Mouse (Mus musculus) forebrain, embryonic 13.5 days (tissue): Measurements from ENCODE around the gene Rbms2. TPM values are rescaled to one million over a fixed set of nuclear protein-coding genes. Genes with fewer than 3 reads are reported as not detected.

Experiments
- ATAC-seq: fragments of 200-750 bp; cut with Nextera tagmentation; 2 replicates; pipeline ENCODE4 v1.8.0; 2017
- H3K27ac ChIP-seq: fragments of 300-500 bp; sonication (generic); 2 replicates; pipeline ENCODE4 v1.5.1; 2015; ENCODE audit warnings: inconsistent platforms, mild to moderate bottlenecking, moderate library complexity
- H3K27me3 ChIP-seq: fragments of 300-500 bp; sonication (generic); 2 replicates; pipeline ENCODE4 v1.6.1; 2015; ENCODE audit warnings: mild to moderate bottlenecking, inconsistent platforms
- H3K36me3 ChIP-seq: fragments of 300-500 bp; sonication (generic); 2 replicates; pipeline ENCODE4 v1.6.1; 2015; ENCODE audit warnings: mild to moderate bottlenecking, inconsistent platforms; ENCODE audit not compliant: poor library complexity, severe bottlenecking
- H3K4me1 ChIP-seq: fragments of 300-500 bp; sonication (generic); 2 replicates; pipeline ENCODE4 v1.6.1; 2015; ENCODE audit warnings: inconsistent platforms
- H3K4me2 ChIP-seq: fragments of 300-500 bp; sonication (generic); 2 replicates; pipeline ENCODE4 v1.6.1; 2015; ENCODE audit warnings: inconsistent platforms, mild to moderate bottlenecking, moderate library complexity
- H3K4me3 ChIP-seq: fragments of 300-500 bp; sonication (generic); 2 replicates; pipeline ENCODE4 v1.5.1; 2015; ENCODE audit warnings: mild to moderate bottlenecking, inconsistent platforms
- H3K9ac ChIP-seq: fragments of 300-500 bp; sonication (generic); 2 replicates; pipeline ENCODE4 v1.6.1; 2015; ENCODE audit warnings: mild to moderate bottlenecking, inconsistent platforms
- H3K9me3 ChIP-seq: fragments of 300-500 bp; sonication (generic); replicated peaks from 2 replicates; pipeline ENCODE4 v1.6.1; 2016; ENCODE audit warnings: inconsistent platforms
- WGBS: fragments of 180-500 bp; shearing (Covaris S2); methylation state at CpG from one replicate; pipeline ENCODE4 v1.1.7; 2015; 5-methylcytosine and 5-hydroxymethylcytosine counted together
- microRNA counts: library from miRNA; unstranded; fragments of <30 nt; microRNA quantifications from one replicate; lab custom pipeline; 2016
- microRNA-seq: library from miRNA; unstranded; fragments of <30 nt; microRNA quantifications from one replicate; pipeline ENCODE4, GENCODE M21; 2016
- polyA plus RNA-seq: library from polyadenylated mRNA; unstranded; fragments of >200 nt; fragmentation: Nextera tagmentation; extraction: Ambion mirVana; gene quantifications from 2 replicates; pipeline ENCODE4 v1.2.1, GENCODE M21; 2015

Gene Rbms2
- polyA plus RNA-seq, 1 experiment from 2014 or later, result 12.6 TPM

- H3K9ac ChIP-seq, result peak overlapping the region; percentile 95
- peaks cover 39% of the 10 kb centered on the region for H3K36me3 ChIP-seq
- H3K27ac ChIP-seq, result peak overlapping the region; percentile 83
- peak overlapping the region; percentile 99 for H3K4me3 ChIP-seq
- ATAC-seq, result 0 out of 2 replicates have a peak, but pooled peaks have one; percentile 0
- no peaks in the 10 kb centered on the region for H3K27me3 ChIP-seq
- H3K9me3 ChIP-seq, result no peaks in the 10 kb centered on the region
- H3K4me1 ChIP-seq, result peaks cover 22% of the 10 kb centered on the region
- H3K4me2 ChIP-seq, result peak overlapping the region; percentile 98
- under 1% methylated on average over 22 of the region's 22 CpGs for WGBS
Measured at GRCm38 (mm10) chr10:128083688-128084087, 96.4 kb downstream of the Rbms2 start.

GRCm38 (mm10) chr10:128082880-128083421 lies 97.1 kb downstream of the Rbms2 start, which contains the start of gene Atp5b:
Gene Atp5b, plus strand, starts transcription at chr10:128083273.
- H3K27ac ChIP-seq, result peak within 1 kb of the TSS; percentile 83
- no peaks in the 10 kb centered on the region for H3K9me3 ChIP-seq
- H3K27me3 ChIP-seq, result no peaks in the 10 kb centered on the region
- peak; percentile 99 for ATAC-seq
- peaks cover 34% of the 10 kb centered on the region for H3K36me3 ChIP-seq
- H3K9ac ChIP-seq, result peak within 1 kb of the TSS; percentile 95
- peak within 1 kb of the TSS; percentile 99 for H3K4me3 ChIP-seq
- peaks cover 22% of the 10 kb centered on the region for H3K4me1 ChIP-seq
- WGBS, result under 1% methylated on average over 34 of the region's 34 CpGs
- H3K4me2 ChIP-seq, result peak within 1 kb of the TSS; percentile 98

DNA sequence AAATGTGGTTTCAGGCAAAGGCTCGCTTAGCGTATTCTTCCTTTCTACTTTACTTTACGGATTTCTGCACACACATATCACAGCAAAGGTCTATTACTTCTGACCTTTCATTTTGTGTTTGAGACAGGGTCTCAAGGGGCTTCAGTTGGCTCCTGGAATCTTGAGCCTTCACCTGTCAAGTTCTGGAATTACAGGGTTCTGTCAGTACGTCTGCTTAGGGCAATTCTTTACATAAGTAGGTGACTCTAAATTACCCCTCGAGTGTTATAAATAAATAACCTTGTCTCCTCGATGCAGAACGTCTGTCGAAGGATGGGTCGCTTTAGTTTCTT lies 97.7 kb downstream of the Rbms2 start:
- peak overlapping the region; percentile 37; the same call in 1 of the 2 replicates for H3K27ac ChIP-seq
- H3K4me2 ChIP-seq, result peak overlapping the region; percentile 68

DNA sequence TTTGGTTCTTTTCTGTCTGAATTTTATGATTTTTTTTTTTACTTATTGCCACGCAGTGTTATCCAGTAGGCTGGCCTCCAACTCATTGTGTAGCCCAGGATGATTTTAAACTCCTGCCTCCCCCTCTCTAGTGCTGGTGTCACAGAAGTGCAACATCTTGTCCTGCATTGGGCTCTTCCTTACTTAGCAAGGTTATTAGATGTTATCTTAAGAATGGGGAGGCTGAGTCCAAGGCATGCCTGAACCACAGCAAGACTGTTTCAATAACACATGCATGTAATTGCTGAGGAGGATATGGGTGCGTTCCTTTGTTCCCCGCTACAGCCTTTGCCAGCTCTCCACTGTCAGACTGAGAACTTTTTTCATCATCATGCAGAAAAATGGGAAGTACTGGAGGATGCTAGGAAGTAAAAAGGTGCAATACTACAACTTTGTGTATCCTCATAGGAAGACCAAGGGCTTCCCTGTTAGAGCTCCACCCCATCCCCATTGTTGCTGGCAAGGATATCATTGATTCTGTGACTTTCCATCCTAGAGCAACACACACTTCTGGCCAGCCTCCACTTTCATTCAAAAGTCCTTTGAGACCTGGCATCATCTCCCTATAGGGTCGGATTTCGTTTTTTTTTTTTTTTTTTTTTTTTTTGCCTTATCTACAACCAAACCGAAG lies 98.2 kb downstream of the Rbms2 start:
- no peak for ATAC-seq
- H3K27me3 ChIP-seq, result no peaks in the 10 kb centered on the region
- H3K4me1 ChIP-seq, result peaks cover 22% of the 10 kb centered on the region
- H3K4me2 ChIP-seq, result peak overlapping the region; percentile 68
- no peak overlapping the region for H3K27ac ChIP-seq
- peak overlapping the region; percentile 74 for H3K9ac ChIP-seq
- no peaks in the 10 kb centered on the region for H3K9me3 ChIP-seq
- 66% methylated on average over 6 of the region's 6 CpGs for WGBS
- H3K36me3 ChIP-seq, result peaks cover 34% of the 10 kb centered on the region
- H3K4me3 ChIP-seq, result peak overlapping the region; percentile 99

More for the DNA sequence above, 97.7 kb downstream of the Rbms2 start:
- Histone ChIP-seq H3K36me3 (peaks cover 34% of the 10 kb centered on the region), H3K9me3 (no peaks in the 10 kb centered on the region), H3K27me3 (no peaks in the 10 kb centered on the region), H3K4me3 (peak overlapping the region; percentile 99), H3K4me1 (peaks cover 22% of the 10 kb centered on the region), H3K9ac (peak overlapping the region; percentile 74)
- no peak for ATAC-seq
- 19% methylated on average over 9 of the region's 9 CpGs for WGBS

MicroRNAs encoded within 50 kb of the gene (microRNA counts, 519-probe panel; counts per million panel counts)
- microRNA mmu-miR-677 (lab: Ali Mortazavi, UCI), result 177 counts per million, percentile 53 among the panel's probes with 10 or more counts

Small RNA genes within 50 kb of the gene (microRNA-seq; reads per million reads assigned to microRNA genes)
- gene Mir677, result 11.0 reads per million, percentile 24 among the genes with 10 or more reads in this experiment

Other genes starting within 250 kb of the Rbms2 start
- gene Hsd17b6, start 172.7 kb downstream of the Rbms2 start, polyA plus RNA-seq, result not detected in 2 replicates
- 97.9 and 98.0 TPM in 2 replicates for gene Prim1, start 165.1 kb downstream of the Rbms2 start, polyA plus RNA-seq
- gene Naca, start 144.7 kb downstream of the Rbms2 start, polyA plus RNA-seq, result 715 and 810 TPM in 2 replicates
- 562 and 583 TPM in 2 replicates for gene Ptges3, start 121.3 kb downstream of the Rbms2 start, polyA plus RNA-seq
- 2,170 and 2,214 TPM in 2 replicates for gene Atp5b, start 97.0 kb downstream of the Rbms2 start, polyA plus RNA-seq
- gene Baz2a, start 88.7 kb downstream of the Rbms2 start, polyA plus RNA-seq, result 11.6 and 12.6 TPM in 2 replicates
- 0.48 and 1.3 TPM in 2 replicates for gene Gls2, start 14.2 kb upstream of the Rbms2 start, polyA plus RNA-seq
- 17.9 and 19.1 TPM in 2 replicates for gene Spryd4, start 31.5 kb upstream of the Rbms2 start, polyA plus RNA-seq
- 0.13 and 0.21 TPM in 2 replicates for gene Mip, start 45.5 kb upstream of the Rbms2 start, polyA plus RNA-seq
- gene Timeless, start 51.8 kb upstream of the Rbms2 start, polyA plus RNA-seq, result 52.9 and 62.1 TPM in 2 replicates
- gene Apon, start 73.8 kb upstream of the Rbms2 start, polyA plus RNA-seq, result 0.27 and 0.33 TPM in 2 replicates
- 0.14 TPM in 1 of 2 replicates, not detected in the other for gene Apof, start 88.4 kb upstream of the Rbms2 start, polyA plus RNA-seq
- gene Stat2, start 90.3 kb upstream of the Rbms2 start, polyA plus RNA-seq, result 14.5 and 15.3 TPM in 2 replicates
- gene Il23a, start 118.5 kb upstream of the Rbms2 start, polyA plus RNA-seq, result not detected in 2 replicates
- gene Pan2, start 123.0 kb upstream of the Rbms2 start, polyA plus RNA-seq, result 32.0 and 35.0 TPM in 2 replicates
- gene Cnpy2, start 142.2 kb upstream of the Rbms2 start, polyA plus RNA-seq, result 230 and 237 TPM in 2 replicates
- gene Cs, start 157.4 kb upstream of the Rbms2 start, polyA plus RNA-seq, result 212 and 236 TPM in 2 replicates
- gene Coq10a, start 188.7 kb upstream of the Rbms2 start, polyA plus RNA-seq, result 16.4 and 22.8 TPM in 2 replicates
- 12.0 and 14.6 TPM in 2 replicates for gene Ankrd52, start 196.8 kb upstream of the Rbms2 start, polyA plus RNA-seq
- gene Slc39a5, start 220.9 kb upstream of the Rbms2 start, polyA plus RNA-seq, result 0.18 TPM in 1 of 2 replicates, not detected in the other
- 153 and 156 TPM in 2 replicates for gene Nabp2, start 231.2 kb upstream of the Rbms2 start, polyA plus RNA-seq
- gene Rnf41, start 231.4 kb upstream of the Rbms2 start, polyA plus RNA-seq, result 76.4 and 83.9 TPM in 2 replicates